Mouse (Mus musculus): ENCODE measurements around the gene Setd3.

- TF ChIP-seq CTCF (IDR thresholded peaks at IDR 0.05), result no peak
- no peak for TF ChIP-seq POLR2A (IDR thresholded peaks at IDR 0.05; ENCODE audit: insufficient read depth, low read depth, low read length)
- no peak for TF ChIP-seq EP300 (IDR thresholded peaks at IDR 0.05; ENCODE audit: insufficient read depth, low read depth, low read length)
Observed at GRCm38 (mm10) chr12:108133181-108133580, 45.9 kb downstream of the Setd3 start.

All from heart, adult 2 months (tissue).